Mouse (Mus musculus): ENCODE measurements at regions not wholly inside any gene's neighbourhood (a gene's known extent, or its start where the extent isn't known, plus 50 kb on each side); places are given as distances from the start of the nearest gene placed in this dataset.

DNA sequence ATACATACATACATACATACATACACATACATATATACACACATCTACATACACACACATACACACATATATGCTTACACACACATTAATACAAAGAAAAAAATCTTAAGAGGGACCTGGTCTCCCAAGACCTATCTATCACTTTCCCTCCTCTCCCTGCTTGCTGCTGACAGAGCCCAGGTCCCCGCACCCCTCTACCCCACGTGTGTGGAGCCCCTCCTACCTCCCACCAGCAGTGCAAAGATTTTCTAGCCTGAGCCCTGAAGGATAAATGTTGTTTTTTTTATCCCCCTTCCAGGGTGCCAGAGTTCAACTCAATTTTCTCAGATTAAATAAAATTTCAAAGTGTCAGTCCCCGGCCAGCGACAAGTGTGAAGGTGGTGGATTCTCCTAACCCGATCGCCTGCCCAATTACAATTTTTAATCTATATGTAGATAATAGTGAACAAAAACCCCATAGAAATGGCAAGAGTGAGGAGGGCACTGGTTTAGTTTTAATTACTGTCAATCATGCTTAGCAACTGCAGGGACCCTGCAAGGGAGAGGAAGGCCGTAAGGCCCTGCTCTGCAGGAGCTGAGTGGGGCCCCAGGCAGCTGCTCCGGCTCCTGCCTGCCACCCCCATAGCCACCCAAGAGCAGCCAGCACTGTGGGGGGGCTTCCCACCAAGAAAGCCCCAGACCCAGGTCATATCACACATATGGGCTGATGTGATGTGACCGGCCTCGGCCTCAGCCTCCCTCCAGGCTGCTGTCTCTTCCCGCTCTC lies 85.7 kb downstream of the Cryba4 start:
- DNase-seq (ENCODE audit: low spot score in 2 of 2): no peak

GRCm38 (mm10) chr5:112167790-112168189 lies 84.5 kb downstream of the Cryba4 start:
- no peak for DNase-seq (ENCODE audit: low spot score in 2 of 2)

DNA sequence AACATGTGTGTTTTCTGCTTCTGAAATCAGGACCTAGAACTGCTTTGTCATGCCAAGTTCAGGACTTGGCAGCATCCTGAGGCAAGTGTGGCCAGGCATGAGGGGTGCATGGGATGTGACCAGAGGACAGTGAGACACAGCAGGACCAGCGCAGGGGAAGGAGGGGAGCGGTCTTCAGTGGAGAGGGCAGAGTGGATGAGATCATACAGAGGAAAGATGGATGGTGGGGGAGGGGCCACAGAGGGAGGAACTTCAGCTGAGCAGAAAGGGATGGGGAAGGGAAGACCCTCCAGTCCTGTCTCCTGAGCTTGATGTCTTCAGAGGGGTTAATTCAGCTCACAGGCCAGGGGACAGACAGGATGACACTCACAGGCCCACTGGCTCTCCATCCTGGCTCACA lies 81.0 kb downstream of the Cryba4 start:
- no peak for DNase-seq (ENCODE audit: low spot score in 2 of 2)

DNA sequence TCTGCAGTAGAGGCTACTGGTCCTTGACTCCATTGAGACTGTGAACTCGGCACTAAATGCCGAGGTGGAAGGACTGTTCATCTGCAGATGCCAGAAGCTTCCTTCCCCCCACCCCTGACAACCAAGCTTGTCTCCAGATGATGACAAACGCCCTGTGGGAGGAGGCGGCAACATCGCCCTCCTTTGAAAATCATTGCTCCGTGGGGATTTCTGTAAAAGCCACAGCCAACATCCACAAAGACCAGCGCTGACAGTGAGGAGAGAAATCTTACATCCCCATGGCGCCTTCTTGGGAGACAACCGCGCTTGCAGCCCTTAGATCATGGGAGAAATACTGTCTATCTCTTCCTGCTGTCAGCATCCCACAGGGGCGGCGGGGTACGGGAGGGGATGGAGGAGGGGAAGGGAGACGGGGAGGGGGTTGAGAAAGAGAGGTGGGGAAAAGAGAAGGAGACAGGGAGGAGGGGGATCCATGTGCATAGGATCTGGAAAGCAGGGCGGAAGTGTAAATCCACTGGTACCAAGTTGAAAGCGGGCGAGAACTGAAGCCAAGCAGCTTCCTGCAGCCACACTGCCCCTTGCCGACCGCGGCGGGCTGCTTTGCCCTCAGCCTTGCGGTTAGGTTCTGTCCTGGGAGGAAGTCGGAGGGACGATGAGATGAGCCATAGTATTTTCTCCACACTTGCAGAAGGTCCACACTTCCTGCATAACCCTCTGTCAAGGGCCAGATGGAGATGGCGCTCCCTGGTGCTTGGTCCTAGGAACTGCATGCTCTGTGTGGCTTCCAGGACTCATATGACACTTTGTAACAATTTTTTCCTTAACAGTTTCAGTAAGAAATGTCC lies 72.9 kb downstream of the Cryba4 start:
- no peak for DNase-seq (ENCODE audit: low spot score in 2 of 2)

DNA sequence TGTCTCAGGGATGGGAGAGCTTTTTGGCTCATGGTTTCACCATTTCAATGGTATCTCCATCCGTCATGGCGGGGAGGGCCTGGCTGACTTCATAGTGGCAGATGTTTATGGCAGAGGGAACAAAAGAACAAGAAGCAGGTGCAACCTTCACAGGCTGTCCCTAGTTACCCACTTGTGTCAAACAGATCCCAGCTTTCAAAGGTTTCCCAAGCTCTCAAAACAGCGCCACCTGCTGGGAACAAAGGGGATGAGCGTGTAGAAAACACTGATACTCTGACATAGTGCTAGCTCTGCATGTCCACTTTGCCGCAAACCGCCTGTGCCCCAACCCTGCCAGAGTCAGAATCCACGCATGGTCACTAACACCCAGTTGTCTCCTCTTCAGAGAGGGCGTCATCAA lies 69.5 kb downstream of the Cryba4 start:
- peak in 1 of 2 experiments; percentile 31 for DNase-seq (ENCODE audit: low spot score in 2 of 2)

DNA sequence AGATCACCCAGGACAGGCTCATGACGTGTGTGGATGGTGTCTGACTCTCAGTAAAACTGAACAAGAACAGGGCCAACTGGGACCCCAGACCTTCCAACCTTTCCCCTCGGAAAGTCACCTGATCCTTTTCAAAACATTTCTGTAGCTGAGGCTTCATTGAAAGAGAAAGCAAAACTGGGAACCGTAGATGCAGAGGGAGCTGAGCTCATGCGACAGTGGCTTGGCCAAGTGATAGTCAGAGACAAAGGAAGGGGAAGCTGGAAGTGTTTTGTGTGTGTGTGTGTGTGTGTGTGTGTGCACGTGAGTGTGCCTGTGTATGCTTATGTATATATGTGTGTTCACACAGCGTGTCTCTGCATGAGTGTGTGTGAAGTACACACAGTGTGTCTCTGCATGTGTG lies 56.7 kb downstream of the Cryba4 start:
- DNase-seq (ENCODE audit: low spot score in 2 of 2): no peak
